Mouse (Mus musculus) neural tube, embryonic 14.5 days (tissue): Measurements from ENCODE around the gene Ccdc142. TPM values are rescaled to one million over a fixed set of nuclear protein-coding genes. Genes with fewer than 3 reads are reported as not detected.

ENCODE experiments used
- ATAC-seq: fragments of 200-750 bp; cut with Nextera tagmentation; 2 replicates; pipeline ENCODE4 v1.8.0; 2017; ENCODE audit warnings: low read depth, mild to moderate bottlenecking, moderate TSS enrichment, moderate library complexity
- H3K27ac ChIP-seq: fragments of 300-500 bp; sonication (generic); 2 replicates; pipeline ENCODE4 v1.5.1; 2014; ENCODE audit warnings: low read depth, mild to moderate bottlenecking, control low read depth, low read length, moderate library complexity, mixed read lengths
- H3K27me3 ChIP-seq: fragments of 300-500 bp; sonication (generic); 2 replicates; pipeline ENCODE4 v1.6.1; 2014; ENCODE audit warnings: low read length; ENCODE audit not compliant: control insufficient read depth, insufficient read depth
- H3K36me3 ChIP-seq: fragments of 300-500 bp; sonication (generic); 2 replicates; pipeline ENCODE4 v1.6.1; 2014; ENCODE audit warnings: low read length, mixed read lengths; ENCODE audit not compliant: control insufficient read depth, insufficient read depth
- H3K4me1 ChIP-seq: fragments of 300-500 bp; sonication (generic); 2 replicates; pipeline ENCODE4 v1.6.1; 2014; ENCODE audit warnings: low read length; ENCODE audit not compliant: control insufficient read depth, insufficient read depth
- H3K4me2 ChIP-seq: fragments of 300-500 bp; sonication (generic); 2 replicates; pipeline ENCODE4 v1.6.1; 2014; ENCODE audit warnings: mild to moderate bottlenecking, low read depth, low read length, control low read depth
- H3K4me3 ChIP-seq: fragments of 300-500 bp; sonication (generic); 2 replicates; pipeline ENCODE4 v1.5.1; 2014; ENCODE audit warnings: low read depth, low read length, control low read depth, mixed read lengths
- H3K9ac ChIP-seq: fragments of 300-500 bp; sonication (generic); replicated peaks from 2 replicates; pipeline ENCODE4 v1.6.1; 2014; ENCODE audit warnings: low read depth, mild to moderate bottlenecking, control low read depth, low read length, mixed read lengths
- H3K9me3 ChIP-seq: fragments of 300-500 bp; sonication (generic); 2 replicates; pipeline ENCODE4 v1.6.1; 2016; ENCODE audit warnings: low read length; ENCODE audit not compliant: control insufficient read depth
- WGBS: fragments of 180-500 bp; shearing (Covaris S2); extraction: QIAGEN DNeasy Blood & Tissue Kit; methylation state at CpG from one replicate; pipeline ENCODE4 v1.1.7; 2014; 5-methylcytosine and 5-hydroxymethylcytosine counted together
- polyA plus RNA-seq: library from polyadenylated mRNA; unstranded; fragments of >200 nt; fragmentation: Nextera tagmentation; extraction: Ambion mirVana; gene quantifications from 2 replicates; pipeline ENCODE4 v1.2.1, GENCODE M21; 2014

Gene Ccdc142
- polyA plus RNA-seq, 1 experiment from 2014 or later, result 6.3 TPM

DNA sequence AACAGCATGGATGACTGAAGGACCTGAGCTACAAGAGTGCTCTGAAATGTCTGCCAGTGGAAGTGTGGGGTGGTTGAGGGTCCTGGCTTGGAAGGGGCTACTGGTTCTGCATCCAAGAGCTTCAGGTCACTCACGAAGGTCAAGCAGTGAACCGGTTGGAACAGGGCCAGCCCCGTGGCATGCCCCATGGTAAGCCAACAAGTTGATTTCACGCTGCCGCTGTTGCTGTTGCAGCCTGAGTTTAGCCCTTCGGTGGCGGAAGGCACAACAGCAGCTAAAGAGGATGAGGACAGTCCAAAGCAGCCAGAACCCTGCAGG, 18.3 kb downstream of the Ccdc142 start:
- H3K4me2 ChIP-seq, result peak overlapping the region; percentile 92
- H3K9ac ChIP-seq, result peak overlapping the region; percentile 95; the same call in 1 of the 2 replicates
- H3K9me3 ChIP-seq, result no peaks in the 10 kb centered on the region
- peaks cover 16% of the 10 kb centered on the region for H3K36me3 ChIP-seq
- H3K27me3 ChIP-seq, result no peaks in the 10 kb centered on the region
- no peak for ATAC-seq
- peaks cover 45% of the 10 kb centered on the region for H3K4me1 ChIP-seq
- peak overlapping the region; percentile 65; the same call in 1 of the 2 replicates for H3K4me3 ChIP-seq
- 0 out of 2 replicates have a peak overlapping the region, but pooled peaks have one; percentile 8 for H3K27ac ChIP-seq
- WGBS, result 66% methylated on average over 7 of the region's 7 CpGs

DNA sequence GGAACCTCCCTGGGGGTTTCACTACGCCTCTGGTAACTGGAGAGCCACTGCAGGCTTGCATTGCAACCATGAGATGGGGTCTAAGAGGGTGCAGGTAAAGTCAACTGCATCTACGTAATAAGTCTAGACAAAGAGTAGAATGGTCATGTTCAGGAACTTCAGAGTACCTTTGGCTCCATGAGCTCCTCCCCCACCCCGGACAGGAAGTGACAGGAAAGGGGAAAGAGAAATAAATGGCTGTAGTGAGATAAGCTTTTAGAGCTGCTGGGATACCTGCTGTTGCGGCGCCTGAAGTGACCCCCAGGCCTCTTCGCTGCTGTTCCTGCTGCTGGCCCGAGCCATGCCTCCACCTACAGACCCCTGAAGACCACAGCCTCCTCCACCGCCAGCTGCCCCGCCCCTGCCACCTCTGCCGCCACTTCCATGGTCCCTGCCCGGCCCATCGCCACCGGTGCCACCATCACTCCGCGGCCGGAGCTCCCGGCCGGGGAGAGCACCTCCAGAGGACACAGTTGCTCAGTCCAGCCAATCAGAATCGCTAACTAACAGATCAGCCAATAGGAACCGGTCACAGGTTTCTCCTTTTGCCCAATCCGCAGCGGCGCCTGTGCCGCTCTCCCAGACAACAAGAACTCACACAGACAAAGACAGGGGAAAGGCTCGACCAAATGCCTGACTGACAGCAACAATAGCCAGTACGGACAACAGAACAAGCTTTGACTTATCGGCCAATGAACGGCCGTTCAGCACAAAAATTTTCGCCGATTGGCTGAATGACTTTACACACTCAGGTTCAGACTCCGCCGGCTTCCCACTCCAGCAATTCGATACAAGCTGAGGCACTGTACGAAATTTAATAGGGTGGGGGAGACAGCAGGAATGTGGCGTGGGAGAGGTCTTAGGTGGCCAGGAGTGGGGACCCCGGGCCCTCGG, 19.8 kb downstream of the Ccdc142 start, which contains the start of gene Wbp1:
Gene Wbp1 (minus strand): TSS at position 630 of the 933 bp plus-strand sequence.
- peak within 1 kb of the TSS; percentile 65 for H3K4me3 ChIP-seq
- peaks cover 16% of the 10 kb centered on the region for H3K36me3 ChIP-seq
- peaks cover 43% of the 10 kb centered on the region for H3K4me1 ChIP-seq
- under 1% methylated on average over 38 of the region's 38 CpGs for WGBS
- peak; percentile 94 for ATAC-seq
- peak within 1 kb of the TSS; percentile 92 for H3K4me2 ChIP-seq
- H3K9me3 ChIP-seq, result no peaks in the 10 kb centered on the region
- peak within 1 kb of the TSS; percentile 98 for H3K27ac ChIP-seq
- H3K9ac ChIP-seq, result peak within 1 kb of the TSS; percentile 95
- H3K27me3 ChIP-seq, result no peaks in the 10 kb centered on the region

DNA sequence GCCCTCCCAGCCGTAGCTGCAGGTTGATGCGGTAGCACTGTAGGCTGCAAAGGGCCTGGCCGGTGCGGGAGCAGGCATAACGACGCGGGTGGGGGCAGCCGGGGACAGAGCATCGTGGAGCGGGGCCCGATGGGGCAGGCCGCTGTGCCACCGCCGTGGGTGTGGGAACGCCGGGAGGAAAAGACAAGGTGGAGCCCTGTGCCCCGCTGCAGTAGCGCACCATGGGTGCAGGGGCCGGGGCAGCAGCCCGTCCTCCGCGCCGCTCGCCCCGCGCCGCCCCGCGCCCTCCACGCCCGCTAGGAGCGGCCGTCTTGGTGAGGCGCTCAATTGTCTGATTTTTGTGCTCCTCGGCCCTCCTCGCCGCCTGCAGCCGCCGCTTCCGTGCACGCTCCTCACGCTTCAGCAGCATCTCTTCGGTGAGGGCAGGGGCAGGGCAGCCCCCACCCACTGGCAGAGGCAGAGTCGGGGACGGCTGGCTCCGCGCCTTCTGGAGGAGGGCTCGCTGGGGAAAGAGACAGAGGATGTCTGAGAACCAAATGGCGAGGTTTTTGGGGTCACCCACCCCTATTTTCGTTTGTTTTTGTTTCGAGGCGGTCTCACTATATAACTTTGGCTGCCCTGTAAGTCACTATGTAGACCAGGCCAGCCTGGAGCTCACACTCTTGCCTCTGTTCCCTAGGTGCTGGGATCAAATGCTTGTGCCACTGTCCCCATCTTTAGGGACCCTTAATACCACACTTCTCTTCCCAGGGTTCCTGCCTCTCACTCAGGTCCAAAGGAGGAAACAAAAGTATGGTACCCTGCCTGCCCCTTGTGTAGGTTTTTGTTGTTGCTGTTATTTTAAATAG, 20.7 kb downstream of the Ccdc142 start:
- Histone ChIP-seq H3K27ac (peak overlapping the region; percentile 98), H3K4me2 (peak overlapping the region; percentile 92), H3K36me3 (peaks cover 13% of the 10 kb centered on the region), H3K27me3 (no peaks in the 10 kb centered on the region), H3K9ac (peak overlapping the region; percentile 95), H3K4me3 (peak overlapping the region; percentile 65), H3K9me3 (no peaks in the 10 kb centered on the region), H3K4me1 (peaks cover 35% of the 10 kb centered on the region)
- under 1% methylated on average over 48 of the region's 52 CpGs for WGBS
- ATAC-seq, result peak; percentile 8; the same call in 1 of the 2 replicates

DNA sequence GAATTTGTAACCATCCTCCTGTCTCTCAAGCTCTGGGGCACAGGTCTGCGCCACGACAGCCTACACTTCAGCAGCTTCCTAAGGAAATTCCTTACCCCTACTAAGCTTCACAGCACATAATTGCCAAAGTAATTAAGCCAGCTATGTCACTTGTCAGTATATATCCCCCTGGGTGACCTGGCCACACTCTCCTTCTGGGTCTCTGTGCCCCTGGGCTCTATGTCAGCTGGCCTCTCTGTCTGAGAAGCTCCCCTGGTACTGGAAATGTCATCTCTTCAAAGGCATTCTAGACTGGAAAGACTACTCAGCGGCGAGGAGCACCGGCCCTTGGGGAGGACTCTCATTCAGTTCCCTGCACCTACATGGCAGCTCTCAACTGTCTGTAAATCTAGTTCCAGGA, 21.6 kb downstream of the Ccdc142 start:
- no peaks in the 10 kb centered on the region for H3K27me3 ChIP-seq
- peaks cover 35% of the 10 kb centered on the region for H3K4me1 ChIP-seq
- H3K4me3 ChIP-seq, result peak overlapping the region; percentile 3; the same call in 1 of the 2 replicates
- peak overlapping the region; percentile 16; the same call in 1 of the 2 replicates for H3K27ac ChIP-seq
- H3K36me3 ChIP-seq, result peaks cover 9% of the 10 kb centered on the region
- no peak for ATAC-seq
- 65% methylated on average over 5 of the region's 5 CpGs for WGBS
- H3K9ac ChIP-seq, result 0 out of 2 replicates have a peak overlapping the region, but pooled peaks have one; percentile 11
- H3K9me3 ChIP-seq, result no peaks in the 10 kb centered on the region
- H3K4me2 ChIP-seq, result peak overlapping the region; percentile 92; the same call in 1 of the 2 replicates

DNA sequence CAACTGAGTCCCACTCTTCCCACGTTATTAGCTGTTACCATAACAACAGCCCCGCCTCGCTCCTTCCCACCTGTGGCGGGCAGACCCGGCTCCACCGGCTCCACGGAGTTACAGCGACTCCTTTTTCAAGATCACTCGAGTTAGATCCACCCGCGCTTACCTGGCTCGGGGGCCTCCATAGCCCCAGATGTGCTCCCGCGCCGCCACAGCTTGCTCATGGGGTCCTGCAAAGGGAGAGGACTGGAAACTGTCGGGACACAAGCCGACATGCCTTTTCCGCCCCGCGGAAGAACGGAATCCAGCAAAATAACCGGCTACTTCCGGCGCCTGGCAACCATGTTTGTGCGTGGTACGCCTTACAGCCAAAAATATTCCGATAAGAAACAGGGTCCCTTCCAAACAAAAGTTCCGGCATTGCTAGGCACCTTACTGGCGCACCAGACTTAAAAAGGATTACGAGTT, 23.5 kb downstream of the Ccdc142 start:
- peaks cover 29% of the 10 kb centered on the region for H3K4me1 ChIP-seq
- H3K36me3 ChIP-seq, result no peaks in the 10 kb centered on the region
- H3K4me3 ChIP-seq, result peak overlapping the region; percentile 68
- H3K4me2 ChIP-seq, result peak overlapping the region; percentile 83
- peak; percentile 12; the same call in 1 of the 2 replicates for ATAC-seq
- peak overlapping the region; percentile 63 for H3K9ac ChIP-seq
- under 1% methylated on average over 30 of the region's 30 CpGs for WGBS
- H3K27ac ChIP-seq, result peak overlapping the region; percentile 46; the same call in 1 of the 2 replicates
- no peaks in the 10 kb centered on the region for H3K27me3 ChIP-seq
- no peaks in the 10 kb centered on the region for H3K9me3 ChIP-seq

DNA sequence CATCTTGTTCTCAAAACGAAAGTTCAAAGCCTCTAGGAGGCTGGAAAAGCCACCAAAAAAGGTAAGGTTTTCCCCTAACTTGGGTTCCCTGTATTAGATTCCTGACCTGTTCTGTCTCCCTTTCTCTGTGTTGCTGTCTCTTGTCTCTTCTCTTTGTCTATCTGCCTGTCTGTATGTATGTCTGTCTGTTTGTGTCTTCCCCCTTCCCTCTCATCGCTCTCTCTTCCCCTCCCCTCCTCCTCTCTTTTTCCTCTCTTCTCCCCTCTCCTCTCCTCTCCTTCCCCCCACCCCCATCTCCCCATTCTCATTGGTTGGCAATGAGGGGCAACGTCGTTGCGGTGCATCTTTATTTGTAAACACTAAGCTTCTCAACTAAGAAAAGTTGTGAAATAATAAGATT, 23.9 kb downstream of the Ccdc142 start, which contains the start of gene Ino80b:
Gene Ino80b (minus strand): TSS at position 101 of the 400 bp plus-strand sequence.
- 25% methylated on average over 5 of the region's 5 CpGs for WGBS
- Histone ChIP-seq H3K27ac (peak within 1 kb of the TSS; percentile 46; the same call in 1 of the 2 replicates), H3K9ac (peak within 1 kb of the TSS; percentile 63), H3K4me3 (peak within 1 kb of the TSS; percentile 68), H3K4me1 (peaks cover 25% of the 10 kb centered on the region), H3K36me3 (no peaks in the 10 kb centered on the region), H3K4me2 (peak within 1 kb of the TSS; percentile 83), H3K9me3 (no peaks in the 10 kb centered on the region), H3K27me3 (no peaks in the 10 kb centered on the region)
- ATAC-seq, result no peak

DNA sequence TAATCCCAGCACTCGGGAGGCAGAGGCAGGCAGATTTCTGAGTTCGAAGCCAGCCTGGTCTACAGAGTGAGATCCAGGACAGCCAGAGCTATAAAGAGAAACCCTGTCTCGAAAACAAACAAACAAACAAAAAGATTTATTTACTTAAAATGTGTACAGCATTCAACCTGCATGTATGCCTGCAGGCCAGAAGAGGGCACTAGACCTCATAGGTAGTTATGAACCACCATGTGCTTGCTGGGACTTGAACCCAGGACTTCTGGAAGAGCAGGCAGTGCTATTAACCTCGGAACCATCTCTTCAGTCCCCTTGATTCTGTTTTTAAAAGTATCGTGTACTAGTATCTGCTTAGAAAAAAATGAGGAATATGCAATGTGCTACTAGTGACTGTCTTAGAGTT, 26.0 kb downstream of the Ccdc142 start:
- 92% methylated on average over 5 of the region's 5 CpGs for WGBS
- Histone ChIP-seq H3K4me2 (no peak overlapping the region), H3K27me3 (no peaks in the 10 kb centered on the region)

DNA sequence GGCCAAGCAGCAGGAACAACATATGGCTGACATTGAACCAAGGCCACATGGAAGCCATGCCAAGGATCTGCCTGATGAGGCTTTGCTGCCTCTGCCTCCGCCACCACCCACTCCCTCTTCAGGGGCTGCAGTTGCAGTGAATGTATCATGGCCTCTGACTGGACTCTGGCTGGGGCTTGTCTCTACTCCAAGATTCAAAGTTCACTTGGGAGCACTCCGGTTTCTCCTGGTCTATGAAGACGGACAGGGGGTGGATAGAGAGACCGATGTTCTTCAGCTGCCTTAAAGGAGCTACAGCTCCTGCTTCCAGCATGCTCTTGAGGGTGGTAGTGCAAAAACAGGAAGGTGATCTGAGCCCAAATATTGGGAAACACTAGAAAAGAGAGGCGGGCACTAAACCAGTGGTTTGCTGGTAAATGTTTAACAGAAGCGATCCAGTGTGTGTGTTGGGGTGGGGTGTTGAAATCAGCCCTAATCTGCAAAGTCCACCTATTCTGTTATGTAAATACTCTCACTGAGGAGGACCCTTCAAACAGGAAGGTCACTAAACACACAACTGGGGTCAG, 30.2 kb downstream of the Ccdc142 start:
- ATAC-seq, result no peak
- WGBS, result 83% methylated on average over 6 of the region's 6 CpGs
- Histone ChIP-seq H3K4me3 (no peak overlapping the region), H3K27me3 (no peaks in the 10 kb centered on the region), H3K9ac (no peak overlapping the region), H3K9me3 (no peaks in the 10 kb centered on the region), H3K4me1 (peaks cover 5% of the 10 kb centered on the region; the same call in 1 of the 2 replicates), H3K27ac (no peak overlapping the region), H3K4me2 (no peak overlapping the region), H3K36me3 (no peaks in the 10 kb centered on the region)

More for the DNA sequence above, 26.0 kb downstream of the Ccdc142 start:
- no peak overlapping the region for H3K9ac ChIP-seq
- peaks cover 21% of the 10 kb centered on the region for H3K4me1 ChIP-seq
- ATAC-seq, result no peak
- no peaks in the 10 kb centered on the region for H3K9me3 ChIP-seq
- no peak overlapping the region for H3K27ac ChIP-seq
- no peaks in the 10 kb centered on the region for H3K36me3 ChIP-seq
- H3K4me3 ChIP-seq, result no peak overlapping the region
